Mouse (Mus musculus): ENCODE data around the gene Lipc.

DNA sequence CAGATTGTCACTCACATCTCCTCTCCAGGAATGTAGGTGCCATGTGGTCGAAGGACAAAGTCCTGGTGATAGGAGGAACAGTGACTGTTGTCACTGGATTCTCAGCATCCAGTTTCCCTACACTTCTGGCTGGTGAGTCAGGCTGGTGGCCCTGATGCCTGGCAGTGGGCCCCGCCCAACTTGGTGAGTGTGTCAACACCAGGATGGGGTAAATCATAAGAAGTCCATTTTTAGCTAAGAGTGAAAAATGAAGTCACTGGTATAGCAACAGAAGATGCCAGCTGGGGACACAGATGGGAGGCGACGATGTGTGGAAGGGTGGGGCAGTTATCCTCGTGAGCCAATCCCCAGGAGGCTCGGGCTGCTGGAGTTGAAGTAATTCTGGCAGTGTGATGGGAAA lies 46.7 kb upstream of the Lipc start:
- no peak for TF ChIP-seq CTCF (IDR thresholded peaks at IDR 0.05; ENCODE audit: borderline replicate concordance, insufficient read depth, low read depth, low read length)
- no peak for TF ChIP-seq POLR2A (IDR thresholded peaks at IDR 0.05; ENCODE audit: borderline replicate concordance, insufficient read depth, low read length)

Measured in cerebellum, adult 2 months (tissue).